Mouse (Mus musculus) forebrain, embryonic 14.5 days (tissue): ENCODE measurements around the gene Sat2. TPM values are rescaled to one million over a fixed set of nuclear protein-coding genes. Genes with fewer than 3 reads are reported as not detected.

Experiments
- ATAC-seq: fragments of 200-750 bp; cut with Nextera tagmentation; 2 replicates; pipeline ENCODE4 v1.8.0; 2017; ENCODE audit warnings: mild to moderate bottlenecking, moderate library complexity
- DNase-seq: peaks from one replicate; pipeline ENCODE4 v3.0.0-alpha.2; 2015; ENCODE audit warnings: low spot score
- H3K27ac ChIP-seq: fragments of 300-500 bp; sonication (generic); 2 replicates; pipeline ENCODE4 v1.5.1; 2014; ENCODE audit warnings: low read depth, mild to moderate bottlenecking, control low read depth, low read length, moderate library complexity
- H3K27me3 ChIP-seq: fragments of 300-500 bp; sonication (generic); replicated peaks from 2 replicates; pipeline ENCODE4 v1.6.1; 2014; ENCODE audit warnings: low read length, control low read depth, mixed read lengths; ENCODE audit not compliant: control insufficient read depth, insufficient read depth
- H3K36me3 ChIP-seq: fragments of 300-500 bp; sonication (generic); 2 replicates; pipeline ENCODE4 v1.6.1; 2014; ENCODE audit warnings: low read length, control low read depth; ENCODE audit not compliant: control insufficient read depth, insufficient read depth
- H3K4me1 ChIP-seq: fragments of 300-500 bp; sonication (generic); 2 replicates; pipeline ENCODE4 v1.6.1; 2014; ENCODE audit warnings: antibody characterized with exemption, low read length, control low read depth; ENCODE audit not compliant: control insufficient read depth, insufficient read depth
- H3K4me2 ChIP-seq: fragments of 300-500 bp; sonication (generic); 2 replicates; pipeline ENCODE4 v1.6.1; 2014; ENCODE audit warnings: mild to moderate bottlenecking, control low read depth, low read length
- H3K4me3 ChIP-seq: fragments of 300-500 bp; sonication (generic); 2 replicates; pipeline ENCODE4 v1.5.1; 2014; ENCODE audit warnings: low read depth, low read length, control low read depth
- H3K9ac ChIP-seq: fragments of 300-500 bp; sonication (generic); 2 replicates; pipeline ENCODE4 v1.6.1; 2014; ENCODE audit warnings: mild to moderate bottlenecking, low read length, control low read depth, moderate library complexity
- H3K9me3 ChIP-seq: fragments of 300-500 bp; sonication (generic); replicated peaks from 2 replicates; pipeline ENCODE4 v1.6.1; 2016; ENCODE audit warnings: low read length, control low read depth, mixed read lengths; ENCODE audit not compliant: control insufficient read depth
- WGBS: fragments of 180-500 bp; shearing (Covaris S2); extraction: QIAGEN DNeasy Blood & Tissue Kit; methylation state at CpG from one replicate; pipeline ENCODE4 v1.1.7; 2014; 5-methylcytosine and 5-hydroxymethylcytosine counted together
- polyA plus RNA-seq: library from polyadenylated mRNA; unstranded; fragments of >200 nt; fragmentation: Nextera tagmentation; extraction: Ambion mirVana; gene quantifications from 2 replicates; pipeline ENCODE4 v1.2.1, GENCODE M21; 2014

The Sat2 gene
- polyA plus RNA-seq, 1 experiment from 2014 or later = 18.2 TPM

DNA sequence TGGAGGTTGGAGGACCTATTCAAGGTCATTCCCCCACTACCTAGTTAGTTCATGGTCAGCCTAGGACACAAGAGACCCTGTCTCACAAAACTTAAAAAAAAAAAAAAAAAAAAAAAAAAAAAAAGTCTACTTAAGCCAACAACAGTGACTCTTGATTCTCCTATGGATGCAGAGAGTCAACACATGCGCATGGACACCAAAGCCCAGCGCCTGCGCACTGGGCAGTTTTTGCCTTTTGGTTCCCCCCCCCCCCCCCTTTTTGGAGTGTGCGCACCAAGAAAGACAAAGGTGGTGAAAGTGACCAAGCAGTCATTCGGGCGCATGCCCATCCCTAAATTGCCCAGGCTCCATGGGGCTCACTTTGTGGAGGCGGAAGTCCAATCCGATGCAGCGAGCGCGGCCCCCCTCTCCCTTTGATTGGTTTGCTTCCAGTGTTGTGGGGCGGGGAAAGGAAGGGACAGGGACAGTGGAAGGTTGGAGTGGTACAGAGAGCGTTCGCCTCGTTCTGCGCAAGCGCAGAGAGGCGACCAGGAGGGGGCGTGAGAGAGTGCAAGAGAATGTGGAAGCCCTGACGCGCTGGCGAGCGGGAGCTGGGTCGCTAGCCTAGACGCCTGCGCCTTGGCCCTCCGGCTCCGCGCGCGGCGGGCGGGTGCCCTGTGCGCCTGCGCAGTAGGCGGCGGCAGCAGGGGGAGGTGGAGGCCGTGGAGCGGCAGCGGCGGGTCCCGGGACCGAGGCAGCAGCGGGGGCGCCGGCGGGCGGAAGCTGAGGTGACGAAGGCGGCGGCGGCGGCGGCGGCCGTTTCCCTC is 10.7 kb downstream of the Sat2 start, which contains the start of gene Fxr2:
Gene Fxr2, plus strand, starts transcription at position 707 of the 806 bp plus-strand sequence.
- Histone ChIP-seq H3K4me1 (peaks cover 17% of the 10 kb centered on the region), H3K4me2 (peak within 1 kb of the TSS; percentile 77), H3K9ac (peak within 1 kb of the TSS; percentile 93), H3K36me3 (peaks cover 4% of the 10 kb centered on the region; the same call in 1 of the 2 replicates), H3K27ac (peak within 1 kb of the TSS; percentile 94), H3K9me3 (no peaks in the 10 kb centered on the region), H3K27me3 (no peaks in the 10 kb centered on the region), H3K4me3 (peak within 1 kb of the TSS; percentile 94)
- peak; percentile 100 for DNase-seq
- under 1% methylated on average over 54 of the region's 56 CpGs for WGBS
- peak; percentile 98 for ATAC-seq

DNA sequence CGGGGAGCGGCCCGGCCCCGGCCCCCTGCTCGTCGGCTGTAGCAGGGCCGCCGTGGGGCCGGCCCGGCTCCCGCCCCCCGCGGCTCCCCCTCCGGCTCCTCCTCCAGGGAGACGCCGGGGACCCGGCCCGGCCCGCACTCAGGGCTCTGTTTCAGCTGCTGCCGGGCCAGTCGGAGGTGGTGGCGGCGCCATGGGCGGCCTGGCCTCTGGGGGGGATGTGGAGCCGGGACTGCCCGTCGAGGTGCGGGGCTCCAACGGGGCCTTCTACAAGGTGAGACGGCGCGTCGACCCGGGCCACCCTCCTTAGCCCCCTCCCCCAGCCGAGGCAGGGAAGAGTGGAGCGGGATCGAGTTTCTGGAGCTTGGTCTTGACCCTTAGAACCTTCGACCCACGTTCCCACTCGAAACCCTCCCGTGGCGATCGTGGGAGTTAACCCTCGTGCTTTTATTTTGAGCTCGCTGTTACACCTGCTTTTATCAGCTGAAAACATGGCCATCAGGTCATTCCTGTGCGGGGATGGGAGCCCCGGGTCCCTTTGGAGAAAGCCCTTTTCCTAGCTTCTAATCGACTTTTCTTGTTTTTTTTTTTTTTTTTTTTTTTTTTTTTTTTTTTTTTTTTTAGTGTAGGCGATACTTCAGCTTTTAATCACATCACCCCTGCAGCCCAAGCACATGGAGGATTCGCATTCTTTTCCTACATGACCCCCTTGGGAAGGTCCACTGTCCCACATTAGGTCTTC is 11.5 kb downstream of the Sat2 start:
- Histone ChIP-seq H3K27ac (peak overlapping the region; percentile 94), H3K9me3 (no peaks in the 10 kb centered on the region), H3K36me3 (peaks cover 7% of the 10 kb centered on the region; the same call in 1 of the 2 replicates), H3K9ac (peak overlapping the region; percentile 93), H3K27me3 (no peaks in the 10 kb centered on the region), H3K4me1 (peaks cover 17% of the 10 kb centered on the region), H3K4me2 (peak overlapping the region; percentile 77), H3K4me3 (peak overlapping the region; percentile 94)
- DNase-seq = no peak
- WGBS = under 1% methylated on average over 38 of the region's 50 CpGs
- peak; percentile 65 for ATAC-seq

DNA sequence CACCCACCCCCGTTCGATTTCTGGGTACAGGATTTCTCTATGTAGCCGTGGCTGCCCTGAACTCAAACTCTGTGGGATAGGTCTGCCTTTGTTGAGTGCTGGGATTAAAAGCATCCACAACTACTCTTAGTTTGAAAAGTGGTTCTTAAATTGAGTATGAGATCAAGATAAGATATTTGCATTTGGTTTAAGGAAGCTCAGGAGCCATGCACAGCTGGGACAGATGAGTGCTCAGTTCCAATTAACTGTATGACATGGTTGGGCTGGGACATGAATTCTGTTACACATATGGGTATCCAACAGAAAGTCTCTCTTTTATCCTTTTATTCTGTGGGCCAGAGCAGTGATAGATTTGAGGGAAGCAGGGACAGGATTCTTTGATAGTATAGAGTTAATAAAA is 13.6 kb downstream of the Sat2 start:
- no peak for ATAC-seq
- WGBS = 85% methylated on average over 3 of the region's 3 CpGs
- H3K9ac ChIP-seq = no peak overlapping the region

DNA sequence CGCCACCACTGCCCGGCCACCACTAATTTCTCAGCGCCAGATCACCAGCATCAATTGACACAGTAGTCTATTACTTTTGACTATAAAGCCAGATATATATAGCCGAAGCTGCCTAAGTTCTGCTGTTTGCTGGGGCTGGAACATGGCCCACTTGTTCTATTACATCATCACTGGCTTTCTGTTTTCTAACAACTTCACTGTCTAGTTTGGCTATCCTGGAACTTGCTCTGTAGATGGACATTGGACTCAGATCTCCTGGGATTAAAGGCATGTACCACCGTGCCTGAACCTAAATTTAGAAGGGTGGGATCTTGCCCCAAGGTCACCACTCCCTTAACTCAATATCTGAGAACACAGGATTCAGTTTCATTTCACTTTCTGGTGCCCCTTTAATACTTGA is 24.0 kb downstream of the Sat2 start:
- Histone ChIP-seq H3K4me1 (no peaks in the 10 kb centered on the region), H3K4me3 (no peak overlapping the region), H3K9ac (no peak overlapping the region), H3K36me3 (peaks cover 97% of the 10 kb centered on the region), H3K9me3 (no peaks in the 10 kb centered on the region), H3K4me2 (no peak overlapping the region), H3K27me3 (no peaks in the 10 kb centered on the region), H3K27ac (no peak overlapping the region)
- ATAC-seq = no peak
- 96% methylated on average over 5 of the region's 5 CpGs for WGBS
- no peak for DNase-seq

More for the DNA sequence above, 13.6 kb downstream of the Sat2 start:
- 0 out of 2 replicates have a peak overlapping the region, but pooled peaks have one; percentile 16 for H3K4me2 ChIP-seq
- H3K4me3 ChIP-seq = no peak overlapping the region
- no peak for DNase-seq
- no peaks in the 10 kb centered on the region for H3K9me3 ChIP-seq
- no peak overlapping the region for H3K27ac ChIP-seq
- H3K4me1 ChIP-seq = peaks cover 17% of the 10 kb centered on the region
- H3K27me3 ChIP-seq = no peaks in the 10 kb centered on the region
- peaks cover 24% of the 10 kb centered on the region for H3K36me3 ChIP-seq

DNA sequence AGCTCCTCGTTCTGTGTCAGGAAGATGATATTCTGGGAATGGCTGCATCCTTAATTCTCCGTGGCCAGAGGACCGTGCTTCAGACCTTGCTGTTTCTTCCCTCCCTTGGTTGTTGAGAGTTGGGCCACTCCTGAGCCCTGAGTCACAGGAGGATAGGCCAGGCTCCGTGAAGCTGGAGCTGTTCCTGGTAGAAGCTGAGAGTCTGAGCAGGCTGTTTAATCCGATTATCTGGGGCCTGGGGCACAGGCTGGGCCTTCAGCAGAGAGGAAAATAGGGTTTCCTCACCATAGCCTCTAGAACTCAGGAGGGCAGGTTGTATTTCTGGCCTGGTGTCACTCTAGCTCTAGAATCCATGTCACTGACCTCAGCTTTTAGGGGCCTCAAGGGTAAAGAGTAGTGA is 31.6 kb downstream of the Sat2 start:
- Histone ChIP-seq H3K36me3 (peaks cover 90% of the 10 kb centered on the region), H3K27ac (no peak overlapping the region)
- no peak for DNase-seq

DNA sequence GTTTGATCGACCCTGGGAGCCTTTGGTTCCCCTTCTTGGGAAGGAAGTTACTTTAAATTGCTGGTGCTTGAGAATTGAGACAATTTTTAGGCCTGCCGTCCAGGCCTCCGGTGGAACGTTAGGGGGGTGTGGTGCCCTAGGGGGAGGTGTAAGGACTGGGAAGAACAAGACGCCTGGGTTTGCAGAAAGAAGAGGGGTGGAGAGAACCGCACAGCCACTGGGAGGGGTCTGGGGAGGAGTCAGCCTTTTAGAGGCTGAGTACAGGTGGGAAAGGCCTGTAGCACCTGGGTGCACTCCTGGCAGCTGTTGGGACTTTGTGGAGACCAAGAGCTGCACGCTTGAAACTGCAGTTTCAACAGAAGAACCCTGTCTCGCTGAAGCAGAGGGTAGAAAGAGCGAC is 32.9 kb downstream of the Sat2 start:
- H3K27me3 ChIP-seq = no peaks in the 10 kb centered on the region
- no peak overlapping the region for H3K4me3 ChIP-seq
- WGBS = 52% methylated on average over 9 of the region's 9 CpGs
- H3K4me1 ChIP-seq = no peaks in the 10 kb centered on the region
- no peak overlapping the region for H3K27ac ChIP-seq
- H3K9me3 ChIP-seq = no peaks in the 10 kb centered on the region
- H3K36me3 ChIP-seq = peaks cover 85% of the 10 kb centered on the region
- no peak for ATAC-seq
- DNase-seq = no peak
- H3K9ac ChIP-seq = no peak overlapping the region; the same call in 1 of the 2 replicates
- no peak overlapping the region for H3K4me2 ChIP-seq

More for the DNA sequence above, 31.6 kb downstream of the Sat2 start:
- no peak overlapping the region for H3K4me3 ChIP-seq
- no peak overlapping the region for H3K9ac ChIP-seq
- no peak overlapping the region for H3K4me2 ChIP-seq
- no peaks in the 10 kb centered on the region for H3K27me3 ChIP-seq
- H3K9me3 ChIP-seq = no peaks in the 10 kb centered on the region
- no peaks in the 10 kb centered on the region for H3K4me1 ChIP-seq
- no peak for ATAC-seq
- 65% methylated on average over 5 of the region's 5 CpGs for WGBS

DNA sequence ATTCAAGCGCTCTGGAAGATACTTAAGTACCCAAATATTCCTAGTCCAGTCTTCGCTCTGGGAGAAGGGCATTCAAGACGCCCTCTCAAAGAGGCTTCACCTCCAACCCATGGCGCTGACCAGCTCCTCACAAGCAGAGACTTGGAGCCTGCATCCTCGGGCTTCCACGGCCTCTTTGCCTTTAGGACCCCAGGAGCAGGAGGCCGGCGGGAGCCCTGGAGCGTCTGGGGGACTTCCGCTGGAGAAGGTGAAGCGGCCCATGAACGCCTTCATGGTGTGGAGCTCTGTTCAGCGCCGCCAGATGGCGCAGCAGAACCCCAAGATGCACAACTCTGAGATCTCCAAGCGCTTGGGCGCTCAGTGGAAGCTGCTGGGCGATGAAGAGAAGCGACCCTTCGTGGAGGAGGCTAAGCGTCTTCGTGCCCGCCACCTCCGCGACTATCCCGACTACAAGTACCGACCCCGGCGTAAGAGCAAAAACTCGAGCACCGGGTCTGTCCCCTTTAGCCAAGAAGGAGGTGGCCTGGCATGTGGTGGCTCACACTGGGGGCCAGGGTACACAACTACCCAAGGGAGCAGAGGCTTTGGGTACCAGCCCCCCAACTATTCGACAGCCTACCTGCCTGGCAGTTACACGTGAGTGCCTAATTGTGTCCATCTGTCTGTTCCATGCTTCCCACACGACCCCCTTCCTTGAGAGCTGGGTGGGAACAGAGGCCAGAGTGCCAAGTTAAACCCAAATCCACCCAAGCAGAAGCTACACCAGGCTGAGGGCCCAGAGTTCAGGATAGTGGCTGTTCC is 33.6 kb downstream of the Sat2 start, which contains the start of gene Sox15:
Gene Sox15, plus strand, starts transcription at position 51 of the 801 bp plus-strand sequence.
- WGBS = 21% methylated on average over 34 of the region's 34 CpGs
- H3K36me3 ChIP-seq = peaks cover 78% of the 10 kb centered on the region

DNA sequence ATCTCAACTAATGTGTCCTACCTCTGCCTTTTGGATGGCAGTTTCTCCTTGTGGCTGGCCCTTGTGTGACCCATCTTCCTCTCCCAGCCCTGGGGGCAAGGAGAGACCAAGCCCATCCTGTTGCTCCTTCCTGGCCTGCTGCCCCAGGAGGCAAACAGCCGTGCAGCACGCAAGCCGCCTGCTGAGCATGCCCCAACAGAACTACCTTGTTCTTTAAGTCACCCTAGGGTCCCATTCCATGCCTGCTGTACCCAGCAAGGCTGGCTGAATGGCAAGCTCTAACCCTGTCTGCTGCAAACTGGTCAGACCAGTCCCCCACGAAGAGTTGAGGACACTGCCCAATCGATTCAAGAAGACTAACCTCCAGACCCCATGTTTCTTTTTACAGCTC is 34.2 kb downstream of the Sat2 start:
- peaks cover 72% of the 10 kb centered on the region for H3K36me3 ChIP-seq
- no peak overlapping the region for H3K27ac ChIP-seq
- no peak overlapping the region for H3K4me2 ChIP-seq
- DNase-seq = no peak
- ATAC-seq = no peak
- no peak overlapping the region for H3K4me3 ChIP-seq
- WGBS = 85% methylated on average over 5 of the region's 5 CpGs
- H3K9ac ChIP-seq = no peak overlapping the region
- no peaks in the 10 kb centered on the region for H3K27me3 ChIP-seq
- H3K9me3 ChIP-seq = no peaks in the 10 kb centered on the region
- no peaks in the 10 kb centered on the region for H3K4me1 ChIP-seq

More for the DNA sequence above, 33.6 kb downstream of the Sat2 start, which contains the start of gene Sox15:
- Histone ChIP-seq H3K4me2 (no peak within 1 kb of the TSS), H3K4me3 (no peak within 1 kb of the TSS), H3K9me3 (no peaks in the 10 kb centered on the region), H3K27me3 (no peaks in the 10 kb centered on the region), H3K9ac (peak within 1 kb of the TSS; percentile 21), H3K27ac (no peak within 1 kb of the TSS), H3K4me1 (no peaks in the 10 kb centered on the region)
- peak; percentile 84 for DNase-seq
- peak; percentile 85 for ATAC-seq
